Mouse (Mus musculus) spleen, adult 2 months (tissue): ENCODE data around the gene Sgo2a.

ENCODE experiments used
- CTCF ChIP-seq: fragments of 200-500 bp; IDR thresholded peaks from 2 replicates; pipeline ENCODE4 v1.5.1; 2011; ENCODE audit warnings: mild to moderate bottlenecking, inconsistent platforms; ENCODE audit not compliant: insufficient read depth, insufficient read length, insufficient replicate concordance; ENCODE audit errors: extremely low read depth
- POLR2A ChIP-seq: fragments of 200-500 bp; IDR thresholded peaks from 2 replicates; pipeline ENCODE4 v1.6.1; 2011; ENCODE audit warnings: low read depth, low read length, inconsistent platforms

DNA sequence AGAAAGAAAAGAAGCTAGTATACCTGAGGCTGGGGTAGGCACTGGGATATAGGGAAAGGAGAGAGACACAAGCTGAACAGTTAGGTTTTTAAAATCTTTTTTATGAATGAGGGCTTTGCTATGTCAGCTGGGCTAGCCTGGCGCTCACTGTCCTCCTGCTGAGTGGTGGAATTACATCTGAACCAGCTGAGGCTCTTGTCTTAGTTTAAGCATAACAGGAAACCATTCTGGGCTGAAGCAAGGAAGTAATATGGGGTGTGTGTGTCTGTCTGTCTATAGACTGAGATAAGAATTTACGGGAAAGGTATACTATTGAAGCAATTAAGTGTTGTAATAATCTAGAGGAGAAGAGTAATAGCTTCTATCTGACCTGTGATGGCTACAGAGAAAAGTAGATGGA lies 24.2 kb upstream of the Sgo2a start:
- TF ChIP-seq POLR2A (no peak), CTCF (no peak)
